Mouse (Mus musculus) MEL (cell line): Measurements from ENCODE around the gene Mical3. TPM values are rescaled to one million over a fixed set of nuclear protein-coding genes. Genes with fewer than 3 reads are reported as not detected.

ENCODE experiments used
- DNase-seq: peaks from one replicate; pipeline ENCODE4 v3.0.0; 2011; ENCODE audit warnings: low read depth, low spot score
- H3K27ac ChIP-seq: 2 replicates; pipeline ENCODE4 v1.5.1; 2012; ENCODE audit warnings: low read depth, mild to moderate bottlenecking, control low read depth, low read length, moderate library complexity; ENCODE audit not compliant: control insufficient read depth
- H3K27me3 ChIP-seq, 2 experiments: fragments of 150-350 bp in 1 of 2; sonication (generic) in 1 of 2; 2 replicates each; pipeline ENCODE4 v1.6.1; 2012; ENCODE audit warnings: low read length in 2 of 2, mild to moderate bottlenecking in 2 of 2, improper control_type of control experiment in 1 of 2, moderate library complexity in 1 of 2; ENCODE audit not compliant: insufficient read depth in 2 of 2, control insufficient read depth in 1 of 2
- H3K36me3 ChIP-seq, 2 experiments: 2 replicates each; pipeline ENCODE4 v1.6.1; 2012 to 2014; ENCODE audit warnings: low read length in 2 of 2, improper control_type of control experiment in 1 of 2, inconsistent platforms in 1 of 2, mild to moderate bottlenecking in 1 of 2; ENCODE audit not compliant: insufficient read depth in 2 of 2, control insufficient read depth in 1 of 2
- H3K4me1 ChIP-seq, 2 experiments: fragments of 150-350 bp in 1 of 2; sonication (generic) in 1 of 2; 2 replicates each; pipeline ENCODE4 v1.6.1; 2012; ENCODE audit warnings: low read length in 2 of 2, improper control_type of control experiment in 1 of 2, mild to moderate bottlenecking in 1 of 2; ENCODE audit not compliant: insufficient read depth in 2 of 2, control insufficient read depth in 1 of 2
- H3K4me3 ChIP-seq, 2 experiments: fragments of 150-350 bp in 1 of 2; sonication (generic) in 1 of 2; 2 replicates each; pipeline ENCODE4 v1.5.1; 2012; ENCODE audit warnings: low read depth in 2 of 2, low read length in 2 of 2, mild to moderate bottlenecking in 2 of 2, moderate library complexity in 2 of 2, control low read depth in 1 of 2, improper control_type of control experiment in 1 of 2; ENCODE audit not compliant: control insufficient read depth in 1 of 2, insufficient read depth in 1 of 2
- H3K79me2 ChIP-seq: 2 replicates; pipeline ENCODE4 v1.6.1; 2012; ENCODE audit warnings: mild to moderate bottlenecking, low read length, moderate library complexity; ENCODE audit not compliant: control insufficient read depth, poor library complexity, insufficient read depth
- H3K9ac ChIP-seq: 2 replicates; pipeline ENCODE4 v1.6.1; 2012; ENCODE audit warnings: low read depth, mild to moderate bottlenecking, control low read depth, low read length, moderate library complexity; ENCODE audit not compliant: control insufficient read depth, poor library complexity, severe bottlenecking
- H3K9me3 ChIP-seq: fragments of 150-350 bp; sonication (generic); replicated peaks from 2 replicates; pipeline ENCODE4 v1.6.1; 2012; ENCODE audit warnings: mild to moderate bottlenecking, low read length, improper control_type of control experiment, moderate library complexity; ENCODE audit not compliant: insufficient read depth
- BHLHE40 ChIP-seq: IDR thresholded peaks from 2 replicates; pipeline ENCODE4 v1.6.1; 2012; ENCODE audit warnings: low read depth, mild to moderate bottlenecking, inconsistent platforms, low read length, improper control_type of control experiment, borderline replicate concordance
- CHD1 ChIP-seq: IDR thresholded peaks from 2 replicates; pipeline ENCODE4 v1.6.1; 2012; ENCODE audit warnings: low read depth, mild to moderate bottlenecking, inconsistent platforms, low read length, improper control_type of control experiment
- CHD2 ChIP-seq: IDR thresholded peaks from 2 replicates; pipeline ENCODE4 v1.6.1; 2011; ENCODE audit warnings: low read length, improper control_type of control experiment
- ELF1 ChIP-seq: IDR thresholded peaks from 2 replicates; pipeline ENCODE4 v1.6.1; 2014; ENCODE audit warnings: low read depth, mild to moderate bottlenecking, inconsistent platforms, low read length, improper control_type of control experiment, moderate library complexity
- EP300 ChIP-seq, 2 experiments: IDR thresholded peaks; 2 replicates each; pipeline ENCODE4 v1.6.1; 2011; ENCODE audit warnings: improper control_type of control experiment in 2 of 2, low read length in 2 of 2, low read depth in 1 of 2, mild to moderate bottlenecking in 1 of 2
- GABPA ChIP-seq: IDR thresholded peaks from 2 replicates; pipeline ENCODE4 v1.6.1; 2012; ENCODE audit warnings: low read depth, mild to moderate bottlenecking, inconsistent platforms, low read length, improper control_type of control experiment, moderate library complexity
- GATA1 ChIP-seq: IDR thresholded peaks from 2 replicates; pipeline ENCODE4 v1.6.1; 2011; ENCODE audit warnings: low read depth, low read length, improper control_type of control experiment
- HCFC1 ChIP-seq: IDR thresholded peaks from 2 replicates; pipeline ENCODE4 v1.6.1; 2012; ENCODE audit warnings: low read depth, mild to moderate bottlenecking, inconsistent platforms, low read length, improper control_type of control experiment, moderate library complexity
- KAT2A ChIP-seq: conservative IDR thresholded peaks from 2 replicates; pipeline ENCODE4 v1.6.1; 2012; ENCODE audit warnings: low read depth, low read length, improper control_type of control experiment, inconsistent platforms
- MAFK ChIP-seq: IDR thresholded peaks from 2 replicates; pipeline ENCODE4 v1.6.1; 2011; ENCODE audit warnings: low read depth, mild to moderate bottlenecking, low read length, improper control_type of control experiment, borderline replicate concordance
- MAX ChIP-seq: IDR thresholded peaks from 2 replicates; pipeline ENCODE4 v1.6.1; 2011; ENCODE audit warnings: low read length, improper control_type of control experiment
- MAZ ChIP-seq: IDR thresholded peaks from 2 replicates; pipeline ENCODE4 v1.6.1; 2012; ENCODE audit warnings: low read depth, mild to moderate bottlenecking, inconsistent platforms, low read length, improper control_type of control experiment
- MEF2A ChIP-seq: IDR thresholded peaks from 2 replicates; pipeline ENCODE4 v1.6.1; 2014; ENCODE audit warnings: low read depth, mild to moderate bottlenecking, inconsistent platforms, low read length, improper control_type of control experiment; ENCODE audit not compliant: poor library complexity, insufficient replicate concordance, severe bottlenecking; ENCODE audit errors: extremely low read depth
- MXI1 ChIP-seq: IDR thresholded peaks from 2 replicates; pipeline ENCODE4 v1.6.1; 2011; ENCODE audit warnings: mild to moderate bottlenecking, low read depth, low read length, improper control_type of control experiment
- MYB ChIP-seq: IDR thresholded peaks from 2 replicates; pipeline ENCODE4 v1.6.1; 2011; ENCODE audit warnings: mild to moderate bottlenecking, low read depth, low read length, improper control_type of control experiment
- MYC ChIP-seq: IDR thresholded peaks from 2 replicates; pipeline ENCODE4 v1.6.1; 2011; ENCODE audit warnings: low read depth, mild to moderate bottlenecking, low read length, improper control_type of control experiment, moderate library complexity
- POLR2A ChIP-seq, 2 experiments: IDR thresholded peaks; 2 replicates each; pipeline ENCODE4 v1.6.1; 2011 to 2012; ENCODE audit warnings: low read length in 2 of 2, mild to moderate bottlenecking in 2 of 2, control low read depth in 1 of 2, improper control_type of control experiment in 1 of 2, low read depth in 1 of 2, moderate library complexity in 1 of 2; ENCODE audit not compliant: control insufficient read depth in 1 of 2, insufficient read depth in 1 of 2, poor library complexity in 1 of 2
- POLR2AphosphoS2 ChIP-seq: IDR thresholded peaks from 2 replicates; pipeline ENCODE4 v1.6.1; 2011; ENCODE audit warnings: low read length, improper control_type of control experiment
- POLR2AphosphoS5 ChIP-seq: IDR thresholded peaks from 2 replicates; pipeline ENCODE4 v1.6.1; 2012; ENCODE audit warnings: low read depth, borderline replicate concordance, mild to moderate bottlenecking, inconsistent platforms, low read length, moderate library complexity, mixed read lengths
- RAD21 ChIP-seq: IDR thresholded peaks from 2 replicates; pipeline ENCODE4 v1.6.1; 2011; ENCODE audit warnings: mild to moderate bottlenecking, low read depth, low read length, improper control_type of control experiment
- RCOR1 ChIP-seq: IDR thresholded peaks from 2 replicates; pipeline ENCODE4 v1.6.1; 2012; ENCODE audit warnings: low read depth, mild to moderate bottlenecking, inconsistent platforms, low read length, improper control_type of control experiment
- SIN3A ChIP-seq: IDR thresholded peaks from 2 replicates; pipeline ENCODE4 v1.6.1; 2012; ENCODE audit warnings: low read length, improper control_type of control experiment, inconsistent platforms
- SMC3 ChIP-seq: IDR thresholded peaks from 2 replicates; pipeline ENCODE4 v1.6.1; 2011; ENCODE audit warnings: low read depth, low read length, improper control_type of control experiment
- TCF12 ChIP-seq: IDR thresholded peaks from 2 replicates; pipeline ENCODE4 v1.6.1; 2014; ENCODE audit warnings: low read depth, mild to moderate bottlenecking, inconsistent platforms, low read length, improper control_type of control experiment, moderate library complexity
- USF1 ChIP-seq: IDR thresholded peaks from 2 replicates; pipeline ENCODE4 v1.6.1; 2014; ENCODE audit warnings: low read depth, mild to moderate bottlenecking, inconsistent platforms, low read length, improper control_type of control experiment, moderate library complexity
- ZMIZ1 ChIP-seq: IDR thresholded peaks from 2 replicates; pipeline ENCODE4 v1.6.1; 2012; ENCODE audit warnings: low read depth, mild to moderate bottlenecking, inconsistent platforms, low read length, improper control_type of control experiment, moderate library complexity
- ZNF384 ChIP-seq: IDR thresholded peaks from 2 replicates; pipeline ENCODE4 v1.6.1; 2012; ENCODE audit warnings: low read depth, mild to moderate bottlenecking, inconsistent platforms, low read length, improper control_type of control experiment
- polyA plus RNA-seq, 2 experiments: library from polyadenylated mRNA; stranded (reverse) in 1 of 2; unstranded in 1 of 2; fragments of >175 nt in 1 of 2; fragments of >200 nt in 1 of 2; gene quantifications; 2 replicates each; pipeline versions ENCODE4 v1.2.1 to v1.2.4; 2012; ENCODE audit warnings: low replicate concordance in 2 of 2, low read depth in 1 of 2; ENCODE audit not compliant: insufficient read length in 2 of 2, insufficient read depth in 1 of 2, missing spikeins in 1 of 2
- total RNA-seq: library from RNA; depleted of rRNA; stranded (reverse); fragments of 300-350 nt; gene quantifications from 2 replicates; pipeline ENCODE4 v1.2.3, GENCODE M21; 2012

Gene Mical3
- total and polyA plus RNA-seq, 3 experiments: 19.8 to 125 (median 31.4) TPM

- Histone ChIP-seq H3K27me3 (peaks cover 0 to 2% of the 10 kb centered on the region in 2 experiments; a peak in 1 of 4 replicates), H3K9ac (no peak overlapping the region), H3K27ac (no peak overlapping the region), H3K9me3 (no peaks in the 10 kb centered on the region), H3K36me3 (peaks cover 0 to 8% of the 10 kb centered on the region in 2 experiments; a peak in 2 of 4 replicates), H3K4me1 (peaks cover 6 to 23% of the 10 kb centered on the region in 2 experiments; a peak in 3 of 4 replicates), H3K79me2 (no peaks in the 10 kb centered on the region), H3K4me3 (no peak overlapping the region)
- TF ChIP-seq POLR2A (IDR thresholded peaks at IDR 0.05; ENCODE audit: control insufficient read depth in 1 of 2, insufficient read depth in 1 of 2, low read depth in 1 of 2, low read length in 2 of 2, poor library complexity in 1 of 2) (no peak), MYB (no peak), CHD1 (no peak), MAX (no peak), ELF1 (no peak), ZMIZ1 (no peak), MYC (no peak), RAD21 (no peak), HCFC1 (no peak), RCOR1 (no peak), SMC3 (no peak), MAFK (no peak), SIN3A (no peak), USF1 (no peak), MAZ (no peak)
- no peak for DNase-seq
These were observed 25.2 kb upstream of the Mical3 start for GRCm38 (mm10) chr6:121156030-121156429.

GRCm38 (mm10) chr6:121154451-121155300 is 23.9 kb upstream of the Mical3 start:
- no peak for DNase-seq
- no peaks in the 10 kb centered on the region; a peak in 1 of 4 replicates for H3K36me3 ChIP-seq
- H3K4me3 ChIP-seq: no peak overlapping the region
- no peak overlapping the region for H3K27ac ChIP-seq
- no peak overlapping the region for H3K9ac ChIP-seq
- H3K79me2 ChIP-seq: no peaks in the 10 kb centered on the region
- TF ChIP-seq MYB: no peak
- no peak for TF ChIP-seq MXI1
- TF ChIP-seq ELF1: no peak
- no peak for TF ChIP-seq POLR2AphosphoS2
- TF ChIP-seq EP300 (IDR thresholded peaks at IDR 0.05; ENCODE audit: low read depth in 1 of 2, low read length in 2 of 2): no peak
- TF ChIP-seq POLR2A (IDR thresholded peaks at IDR 0.05; ENCODE audit: control insufficient read depth in 1 of 2, insufficient read depth in 1 of 2, low read depth in 1 of 2, low read length in 2 of 2, poor library complexity in 1 of 2): no peak
- TF ChIP-seq MAZ: no peak
- no peak for TF ChIP-seq ZNF384
- no peak for TF ChIP-seq CHD2
- no peak for TF ChIP-seq BHLHE40
- no peak for TF ChIP-seq GATA1
- no peak for TF ChIP-seq MAX
- TF ChIP-seq MEF2A: no peak
- TF ChIP-seq GABPA: no peak
- no peak for TF ChIP-seq KAT2A
- no peak for TF ChIP-seq RAD21
- no peak for TF ChIP-seq TCF12
- no peak for TF ChIP-seq POLR2AphosphoS5
- H3K9me3 ChIP-seq: no peaks in the 10 kb centered on the region
- peaks cover 0 to 12% of the 10 kb centered on the region in 2 experiments; a peak in 2 of 4 replicates for H3K4me1 ChIP-seq
- H3K27me3 ChIP-seq: peaks cover 0 to 2% of the 10 kb centered on the region in 2 experiments; a peak in 1 of 4 replicates
